Mouse (Mus musculus) lung, embryonic 15.5 days (tissue): ENCODE data around the gene Hip1r. TPM values are rescaled to one million over a fixed set of nuclear protein-coding genes. Genes with fewer than 3 reads are reported as not detected.
A peak's percentile ranks its signal among the peaks of the same experiment; 100 is the strongest.

Experiments used
- ATAC-seq: fragments of 200-750 bp; cut with Nextera tagmentation; 2 replicates; pipeline ENCODE4 v1.8.0; 2017; ENCODE audit warnings: moderate number of reproducible peaks, borderline replicate concordance; ENCODE audit not compliant: low FRiP score, low TSS enrichment; ENCODE audit errors: extremely low read depth
- H3K27ac ChIP-seq: fragments of 300-500 bp; sonication (generic); 2 replicates; pipeline ENCODE4 v1.5.1; 2015; ENCODE audit warnings: moderate library complexity, mild to moderate bottlenecking, inconsistent platforms
- H3K27me3 ChIP-seq: fragments of 300-500 bp; sonication (generic); 2 replicates; pipeline ENCODE4 v1.6.1; 2015; ENCODE audit warnings: inconsistent platforms
- H3K36me3 ChIP-seq: fragments of 300-500 bp; sonication (generic); 2 replicates; pipeline ENCODE4 v1.6.1; 2015; ENCODE audit warnings: inconsistent platforms
- H3K4me1 ChIP-seq: fragments of 300-500 bp; sonication (generic); 2 replicates; pipeline ENCODE4 v1.6.1; 2015; ENCODE audit warnings: inconsistent platforms
- H3K4me2 ChIP-seq: fragments of 300-500 bp; sonication (generic); 2 replicates; pipeline ENCODE4 v1.6.1; 2015; ENCODE audit warnings: inconsistent platforms, mild to moderate bottlenecking, moderate library complexity
- H3K4me3 ChIP-seq: fragments of 300-500 bp; sonication (generic); 2 replicates; pipeline ENCODE4 v1.5.1; 2015; ENCODE audit warnings: mild to moderate bottlenecking, inconsistent platforms
- H3K9ac ChIP-seq: fragments of 300-500 bp; sonication (generic); 2 replicates; pipeline ENCODE4 v1.6.1; 2015; ENCODE audit warnings: inconsistent platforms
- H3K9me3 ChIP-seq: fragments of 300-500 bp; sonication (generic); 2 replicates; pipeline ENCODE4 v1.6.1; 2016; ENCODE audit warnings: inconsistent platforms
- WGBS: fragments of 180-500 bp; shearing (Covaris S2); methylation state at CpG from one replicate; pipeline ENCODE4 v1.1.7; 2015; 5-methylcytosine and 5-hydroxymethylcytosine counted together
- polyA plus RNA-seq: library from polyadenylated mRNA; unstranded; fragments of >200 nt; fragmentation: Nextera tagmentation; extraction: Ambion mirVana; gene quantifications from 2 replicates; pipeline ENCODE4 v1.2.1, GENCODE M21; 2015

Hip1r gene
- polyA plus RNA-seq, 1 experiment from 2014 or later, result 13.3 TPM

DNA sequence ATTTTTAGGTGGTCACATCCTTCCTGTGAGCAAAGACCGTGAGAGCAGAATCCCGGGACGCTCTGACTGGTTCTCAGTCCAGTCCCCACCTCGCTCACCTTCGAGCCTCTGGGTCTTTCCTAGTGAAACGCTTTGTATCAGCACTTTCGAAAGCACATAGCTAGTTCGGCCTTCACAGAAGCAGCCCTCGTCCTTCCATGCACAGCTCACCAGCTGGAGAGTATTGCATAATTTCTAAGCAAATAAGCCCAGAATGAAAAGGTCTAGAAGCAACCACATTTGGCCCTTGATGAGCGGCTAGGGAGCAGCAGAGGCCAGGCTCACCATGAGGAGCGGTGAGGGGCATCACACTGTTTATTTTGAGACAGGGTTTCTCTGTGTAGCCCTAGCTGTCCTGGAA lies 47.7 kb downstream of the Hip1r start:
- H3K4me1 ChIP-seq, result peaks cover 81% of the 10 kb centered on the region
- ATAC-seq, result 0 out of 2 replicates have a peak, but pooled peaks have one; percentile 21
- no peaks in the 10 kb centered on the region for H3K9me3 ChIP-seq
- 66% methylated on average over 11 of the region's 11 CpGs for WGBS
- H3K27me3 ChIP-seq, result no peaks in the 10 kb centered on the region
- H3K36me3 ChIP-seq, result no peaks in the 10 kb centered on the region
- H3K4me3 ChIP-seq, result no peak overlapping the region
- H3K9ac ChIP-seq, result no peak overlapping the region
- no peak overlapping the region for H3K4me2 ChIP-seq
- peak overlapping the region; percentile 83 for H3K27ac ChIP-seq

DNA sequence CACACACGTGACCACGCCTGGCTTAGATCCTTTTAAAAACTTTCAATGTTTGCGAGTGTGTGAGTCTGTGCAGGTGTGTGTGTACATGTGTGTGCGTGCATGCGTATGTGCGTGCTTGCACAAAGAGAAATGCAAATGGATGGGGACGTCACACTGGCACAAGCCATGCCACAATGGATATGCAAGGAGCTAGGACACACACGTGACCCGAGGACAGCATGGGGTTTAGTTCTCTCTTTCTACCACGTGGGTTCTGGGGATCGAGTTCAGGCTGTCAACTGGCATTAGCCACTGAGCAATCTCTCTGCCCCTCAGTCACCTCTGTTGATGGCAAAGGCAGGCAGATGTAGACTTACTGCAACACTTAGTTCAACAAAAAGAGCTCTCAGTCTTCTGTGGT lies 48.3 kb downstream of the Hip1r start:
- H3K27me3 ChIP-seq, result no peaks in the 10 kb centered on the region
- no peak overlapping the region for H3K4me3 ChIP-seq
- H3K36me3 ChIP-seq, result no peaks in the 10 kb centered on the region
- H3K9ac ChIP-seq, result no peak overlapping the region
- H3K27ac ChIP-seq, result peak overlapping the region; percentile 83
- H3K4me1 ChIP-seq, result peaks cover 81% of the 10 kb centered on the region
- WGBS, result 86% methylated on average over 11 of the region's 11 CpGs
- no peak overlapping the region for H3K4me2 ChIP-seq
- ATAC-seq, result no peak
- no peaks in the 10 kb centered on the region for H3K9me3 ChIP-seq

DNA sequence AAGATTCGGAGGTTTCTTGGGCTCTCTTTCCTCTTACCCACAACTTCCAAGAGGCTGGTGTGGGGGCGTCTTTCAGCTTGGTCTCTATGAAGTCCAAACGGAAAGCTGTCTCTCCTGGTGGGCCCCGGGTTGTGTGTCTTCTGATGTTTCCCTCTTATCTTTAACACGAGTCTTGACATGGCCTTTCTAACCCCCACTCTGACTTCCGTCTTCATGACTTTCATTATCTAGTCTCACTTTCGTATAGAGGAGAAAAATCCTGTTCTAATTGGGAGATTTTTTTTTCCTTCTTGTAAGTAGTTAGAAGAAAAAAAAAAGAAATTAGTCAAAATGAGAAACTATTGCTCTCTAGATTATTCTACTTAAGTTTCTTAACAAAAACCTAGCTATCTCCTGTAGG lies 48.9 kb downstream of the Hip1r start:
- ATAC-seq, result no peak
- Histone ChIP-seq H3K4me1 (peaks cover 77% of the 10 kb centered on the region), H3K9me3 (no peaks in the 10 kb centered on the region), H3K36me3 (no peaks in the 10 kb centered on the region), H3K4me2 (no peak overlapping the region), H3K4me3 (no peak overlapping the region), H3K27ac (peak overlapping the region; percentile 83; the same call in 1 of the 2 replicates), H3K27me3 (no peaks in the 10 kb centered on the region), H3K9ac (no peak overlapping the region)
- WGBS, result 55% methylated on average over 7 of the region's 7 CpGs

DNA sequence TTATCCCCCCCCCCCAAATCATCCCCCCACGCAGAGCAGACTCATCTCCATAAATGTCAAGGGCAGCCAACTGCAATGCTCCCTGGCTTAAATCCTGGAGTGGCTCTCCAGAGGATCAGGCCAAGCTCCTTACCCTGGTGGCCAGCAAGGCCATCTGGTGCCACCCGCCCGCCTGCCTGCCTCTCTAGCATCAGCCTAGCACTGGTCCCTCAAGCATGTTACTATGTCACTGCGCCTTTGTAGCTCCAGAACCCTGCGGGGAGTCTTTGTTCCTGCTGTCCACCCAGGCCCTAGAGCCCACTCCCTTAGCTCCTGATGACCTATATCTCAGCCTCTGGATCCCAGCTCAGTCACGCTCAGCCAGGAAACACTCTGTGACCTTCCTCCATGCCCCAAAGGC lies 51.2 kb downstream of the Hip1r start:
- Histone ChIP-seq H3K9ac (no peak overlapping the region), H3K27me3 (no peaks in the 10 kb centered on the region), H3K4me2 (no peak overlapping the region), H3K4me3 (no peak overlapping the region), H3K4me1 (peaks cover 77% of the 10 kb centered on the region), H3K36me3 (no peaks in the 10 kb centered on the region), H3K9me3 (no peaks in the 10 kb centered on the region), H3K27ac (no peak overlapping the region)
- 86% methylated on average over 6 of the region's 6 CpGs for WGBS
- ATAC-seq, result no peak

DNA sequence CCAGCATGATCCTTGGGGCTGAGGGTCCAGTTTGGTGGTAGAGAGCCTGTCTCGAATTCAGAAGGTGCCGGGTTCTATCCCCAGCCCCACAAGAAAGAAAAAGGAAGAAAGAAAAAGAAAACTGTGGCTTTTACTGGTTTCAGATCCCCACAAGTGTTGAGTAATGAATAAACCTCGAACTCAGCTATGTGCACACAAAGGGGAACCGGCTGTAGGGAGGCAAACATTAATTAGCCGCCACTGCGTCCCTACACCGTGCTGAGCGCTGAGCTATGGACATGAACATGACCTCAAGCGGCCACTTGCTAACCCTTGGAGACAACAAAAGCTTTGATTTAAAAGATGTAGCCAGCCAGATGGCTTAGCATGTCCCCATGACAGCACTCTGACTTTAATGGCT lies 51.7 kb downstream of the Hip1r start:
- H3K9ac ChIP-seq, result no peak overlapping the region
- ATAC-seq, result no peak
- H3K27ac ChIP-seq, result no peak overlapping the region
- no peaks in the 10 kb centered on the region for H3K9me3 ChIP-seq
- peaks cover 77% of the 10 kb centered on the region for H3K4me1 ChIP-seq
- H3K4me3 ChIP-seq, result no peak overlapping the region
- H3K4me2 ChIP-seq, result no peak overlapping the region
- no peaks in the 10 kb centered on the region for H3K27me3 ChIP-seq
- no peaks in the 10 kb centered on the region for H3K36me3 ChIP-seq
- WGBS, result 61% methylated on average over 9 of the region's 9 CpGs

DNA sequence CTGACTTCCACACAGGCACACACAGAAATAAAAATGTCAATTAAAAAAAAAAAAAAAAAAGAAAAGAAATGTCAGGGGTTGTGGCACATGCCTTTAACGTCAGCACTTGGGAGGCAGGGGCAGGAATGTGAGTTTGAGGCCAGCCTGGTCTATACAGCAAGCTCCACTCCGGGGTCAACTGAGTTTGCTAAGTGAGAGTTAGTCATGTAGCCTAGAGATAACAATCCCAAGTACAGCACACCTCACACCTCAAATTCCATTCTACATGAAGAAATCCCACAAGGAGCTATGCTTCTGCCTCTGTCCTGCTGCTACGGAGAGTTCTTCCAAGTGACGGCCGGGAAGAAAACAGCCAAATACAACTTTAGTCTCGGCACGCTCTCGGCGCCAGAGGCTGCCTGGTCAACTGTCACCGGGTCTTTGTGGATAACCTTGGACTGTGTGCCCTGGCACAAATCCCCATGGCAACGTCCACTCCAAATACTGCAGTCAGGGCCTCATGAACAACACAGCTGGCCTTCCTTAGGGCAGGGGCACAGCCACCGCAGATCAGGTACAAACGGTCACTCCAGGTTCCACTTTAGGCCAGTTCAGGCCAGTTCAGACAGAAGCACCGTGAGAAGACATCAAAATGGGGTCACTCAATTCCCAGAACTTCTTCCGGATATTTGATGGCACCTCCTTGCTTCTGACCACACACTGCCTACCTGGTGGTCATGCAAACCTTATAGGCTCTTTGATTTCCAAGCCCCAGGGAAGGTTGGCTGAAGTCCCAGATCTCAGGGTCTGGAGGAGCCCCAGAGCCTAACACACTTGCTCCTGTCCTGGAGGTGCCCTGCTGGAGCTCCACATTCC lies 52.4 kb downstream of the Hip1r start:
- Histone ChIP-seq H3K4me3 (no peak overlapping the region), H3K27ac (peak overlapping the region; percentile 8; the same call in 1 of the 2 replicates), H3K4me2 (no peak overlapping the region), H3K36me3 (no peaks in the 10 kb centered on the region), H3K4me1 (peaks cover 78% of the 10 kb centered on the region), H3K27me3 (no peaks in the 10 kb centered on the region), H3K9me3 (no peaks in the 10 kb centered on the region), H3K9ac (no peak overlapping the region; the same call in 1 of the 2 replicates)
- ATAC-seq, result no peak
- WGBS, result 73% methylated on average over 15 of the region's 15 CpGs

DNA sequence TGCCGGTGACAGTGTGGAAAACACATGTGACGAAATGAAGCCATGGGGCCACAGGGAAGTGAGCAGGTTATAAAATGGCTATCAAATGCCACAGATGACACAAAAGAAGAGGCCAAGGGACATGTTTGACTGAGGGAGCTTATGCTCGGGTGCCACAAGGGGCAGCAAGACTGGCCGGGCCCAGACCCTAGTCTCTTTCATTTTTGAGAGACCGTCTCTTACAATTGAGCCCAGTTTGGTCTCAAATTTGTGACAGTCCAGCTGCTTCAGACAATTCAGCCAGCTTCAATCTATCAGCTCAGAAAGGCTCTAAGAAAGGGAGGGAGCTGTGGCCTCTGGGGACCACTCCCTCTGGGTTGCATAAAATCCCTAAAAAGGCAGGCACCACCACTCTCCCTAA lies 53.1 kb downstream of the Hip1r start:
- 88% methylated on average over 5 of the region's 5 CpGs for WGBS
- no peak overlapping the region for H3K9ac ChIP-seq

DNA sequence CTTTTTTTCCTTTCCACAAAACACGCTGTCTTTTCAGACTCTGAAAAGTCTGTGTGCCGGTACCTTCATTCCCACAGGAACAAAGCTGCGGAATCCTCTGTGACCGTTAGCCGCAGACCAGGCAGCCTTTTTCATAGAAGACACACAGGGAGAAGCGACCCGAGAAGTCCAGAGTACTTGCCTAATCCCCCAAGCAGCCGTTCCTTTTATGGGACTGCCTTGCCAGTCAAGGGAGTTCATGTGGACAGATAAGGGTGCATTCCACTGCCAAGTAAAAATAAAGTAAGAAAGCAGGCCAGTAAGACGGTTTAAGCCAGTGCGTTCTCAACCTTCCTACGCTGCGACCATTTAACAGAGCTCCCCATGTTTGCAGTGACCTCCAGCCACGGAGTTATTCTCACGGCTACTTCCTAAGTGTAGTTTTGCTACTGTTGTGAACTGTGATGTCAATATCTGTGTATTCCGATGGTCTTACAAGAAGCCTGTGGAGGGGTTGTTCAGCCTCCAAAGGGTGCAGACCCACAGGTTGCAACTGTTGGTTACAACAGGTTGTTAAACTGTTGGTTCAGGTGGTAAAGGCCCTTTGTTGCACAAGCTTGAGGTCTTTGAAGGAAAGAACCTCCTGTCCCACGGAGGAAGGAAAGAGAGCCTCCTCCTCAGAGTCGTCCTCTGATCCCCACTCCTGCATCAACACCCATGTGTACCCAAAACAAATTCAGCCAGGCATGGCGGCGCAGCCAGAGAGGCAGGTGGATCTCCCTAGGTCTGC lies 54.5 kb downstream of the Hip1r start:
- Histone ChIP-seq H3K36me3 (no peaks in the 10 kb centered on the region), H3K4me3 (no peak overlapping the region), H3K4me1 (peaks cover 69% of the 10 kb centered on the region), H3K9me3 (no peaks in the 10 kb centered on the region), H3K27ac (peak overlapping the region; percentile 16; the same call in 1 of the 2 replicates), H3K27me3 (no peaks in the 10 kb centered on the region), H3K4me2 (0 out of 2 replicates have a peak overlapping the region, but pooled peaks have one; percentile 1), H3K9ac (no peak overlapping the region)
- no peak for ATAC-seq
- 66% methylated on average over 19 of the region's 19 CpGs for WGBS

More for the DNA sequence above, 53.1 kb downstream of the Hip1r start:
- H3K4me3 ChIP-seq, result no peak overlapping the region
- H3K4me2 ChIP-seq, result no peak overlapping the region
- no peaks in the 10 kb centered on the region for H3K9me3 ChIP-seq
- H3K27me3 ChIP-seq, result no peaks in the 10 kb centered on the region
- no peak for ATAC-seq
- H3K27ac ChIP-seq, result no peak overlapping the region
- H3K36me3 ChIP-seq, result no peaks in the 10 kb centered on the region
- H3K4me1 ChIP-seq, result peaks cover 75% of the 10 kb centered on the region

DNA sequence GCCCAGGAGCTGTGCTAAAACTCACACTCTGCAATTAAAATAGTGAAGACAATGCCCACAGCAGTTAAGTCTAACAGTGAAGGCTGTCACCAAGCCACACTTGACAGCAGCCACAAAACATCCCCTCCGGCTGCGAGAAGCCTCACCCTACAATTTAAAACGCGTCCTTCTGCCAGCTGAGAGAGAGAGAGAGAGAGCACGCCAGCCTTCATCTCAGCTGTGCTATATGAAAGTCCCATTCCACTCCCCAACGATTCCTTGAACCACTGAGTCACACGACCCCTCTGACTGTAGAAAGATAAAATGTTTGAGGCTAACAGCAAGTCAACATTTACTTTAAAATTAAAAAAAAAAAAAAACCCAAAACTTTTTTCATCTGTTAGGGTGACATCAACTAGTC lies 55.3 kb downstream of the Hip1r start:
- Histone ChIP-seq H3K36me3 (no peaks in the 10 kb centered on the region), H3K9me3 (no peaks in the 10 kb centered on the region), H3K27me3 (no peaks in the 10 kb centered on the region), H3K4me2 (0 out of 2 replicates have a peak overlapping the region, but pooled peaks have one; percentile 1), H3K9ac (no peak overlapping the region), H3K4me3 (no peak overlapping the region), H3K27ac (peak overlapping the region; percentile 13; the same call in 1 of the 2 replicates), H3K4me1 (peaks cover 66% of the 10 kb centered on the region)
- WGBS, result 62% methylated on average over 7 of the region's 7 CpGs
- ATAC-seq, result no peak

DNA sequence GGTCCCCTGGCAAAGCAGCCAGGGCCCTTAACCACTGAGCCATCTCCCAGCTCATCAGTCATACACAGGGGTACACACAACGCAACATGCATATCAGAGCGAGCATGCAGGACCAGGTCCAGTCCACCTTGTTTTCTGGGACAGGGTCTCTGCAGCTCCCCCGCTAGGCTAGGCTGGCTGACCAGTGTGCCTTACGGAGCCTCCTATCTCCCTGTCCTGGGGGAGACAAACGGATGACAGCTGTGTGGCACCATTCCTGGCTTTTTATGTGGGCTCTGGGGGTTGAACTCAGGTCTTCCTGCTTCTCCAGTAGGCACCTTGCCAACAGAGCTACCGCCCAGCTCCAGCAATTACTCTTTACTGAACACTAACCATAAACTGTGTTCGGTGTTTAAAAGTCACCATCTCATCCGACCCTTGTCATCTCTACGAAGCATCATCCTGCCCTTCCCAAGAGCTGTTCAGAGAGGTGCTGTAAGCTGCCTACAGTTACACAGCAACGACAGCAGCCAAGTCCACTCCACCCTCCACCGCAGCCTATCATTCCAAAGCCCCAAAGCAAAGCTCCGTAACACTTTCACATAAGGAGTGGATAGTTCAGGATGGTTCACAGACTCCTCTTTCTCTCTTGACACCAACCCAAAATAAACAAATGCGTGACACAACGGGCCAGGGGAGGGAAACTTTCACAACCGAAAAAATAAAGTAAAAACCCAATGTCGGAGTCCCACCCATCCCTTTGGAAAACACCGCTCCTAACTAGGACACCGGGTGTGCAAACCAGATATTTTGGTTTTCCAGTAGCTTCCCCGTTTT lies 56.0 kb downstream of the Hip1r start:
- 67% methylated on average over 19 of the region's 19 CpGs for WGBS
- H3K9me3 ChIP-seq, result no peaks in the 10 kb centered on the region
- peaks cover 64% of the 10 kb centered on the region for H3K4me1 ChIP-seq
- H3K27me3 ChIP-seq, result no peaks in the 10 kb centered on the region
- H3K4me3 ChIP-seq, result peak overlapping the region; percentile 4; the same call in 1 of the 2 replicates
- no peak overlapping the region for H3K9ac ChIP-seq
- peak overlapping the region; percentile 87 for H3K4me2 ChIP-seq
- no peak for ATAC-seq
- no peak overlapping the region for H3K27ac ChIP-seq
- H3K36me3 ChIP-seq, result no peaks in the 10 kb centered on the region

DNA sequence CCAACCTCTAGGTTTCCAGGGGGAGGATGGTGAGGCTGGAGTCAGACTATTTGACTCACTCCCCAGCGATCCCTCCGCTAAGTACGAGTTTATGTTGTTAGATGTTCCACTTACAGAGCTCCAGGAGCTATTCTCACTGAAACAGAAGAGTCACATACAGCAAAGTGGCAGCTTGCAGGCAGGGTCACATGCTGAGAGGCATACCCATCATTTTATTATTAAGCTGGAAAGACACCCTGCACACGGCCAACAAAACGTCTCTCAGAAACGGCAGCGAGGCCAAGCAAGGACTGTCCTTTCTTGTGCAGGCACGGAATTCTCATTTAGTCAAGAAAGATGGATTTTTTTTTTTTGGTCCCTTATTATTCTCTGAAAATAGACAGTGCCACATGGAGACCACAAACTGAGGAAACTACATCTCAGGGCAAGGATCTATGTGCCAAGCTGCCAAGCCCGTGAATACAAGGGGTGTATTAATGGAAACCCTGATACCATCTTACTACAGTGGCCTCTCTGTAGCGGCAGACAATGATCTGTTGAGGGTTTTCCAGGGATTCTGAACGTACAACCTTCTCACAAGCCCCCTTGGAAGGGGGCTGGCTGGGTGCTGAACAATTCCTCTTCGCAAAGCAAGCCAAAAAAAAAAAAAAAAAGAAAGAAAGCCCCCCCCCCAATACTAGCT lies 57.1 kb downstream of the Hip1r start:
- H3K36me3 ChIP-seq, result no peaks in the 10 kb centered on the region
- H3K27me3 ChIP-seq, result no peaks in the 10 kb centered on the region
- H3K9me3 ChIP-seq, result no peaks in the 10 kb centered on the region
- no peak; the same call in 1 of the 2 replicates for ATAC-seq
- peaks cover 53% of the 10 kb centered on the region for H3K4me1 ChIP-seq
- H3K27ac ChIP-seq, result peak overlapping the region; percentile 94
- H3K9ac ChIP-seq, result peak overlapping the region; percentile 96
- peak overlapping the region; percentile 87 for H3K4me2 ChIP-seq
- WGBS, result 35% methylated on average over 12 of the region's 12 CpGs
- H3K4me3 ChIP-seq, result peak overlapping the region; percentile 86
